Mouse (Mus musculus) CH12.LX (cell line): ENCODE measurements around the gene Jarid2. TPM values are rescaled to one million over a fixed set of nuclear protein-coding genes. Genes with fewer than 3 reads are reported as not detected.

Source experiments
- DNase-seq: peaks from one replicate; pipeline ENCODE4 v3.0.0-alpha.2; 2013; ENCODE audit errors: extremely low read depth
- H3K27ac ChIP-seq: 2 replicates; pipeline ENCODE4 v1.5.1; 2012; ENCODE audit warnings: low read depth, mild to moderate bottlenecking, control low read depth, moderate library complexity; ENCODE audit not compliant: insufficient read depth
- H3K27me3 ChIP-seq: replicated peaks from 2 replicates; pipeline ENCODE3; 2012; ENCODE audit warnings: inconsistent platforms
- H3K36me3 ChIP-seq, 2 experiments: replicated peaks in 1 of 2; 2 replicates each; pipeline versions ENCODE3 to v1.6.1; 2012; ENCODE audit warnings: inconsistent platforms in 1 of 2, low read length in 1 of 2, mild to moderate bottlenecking in 1 of 2, mixed read lengths in 1 of 2, moderate library complexity in 1 of 2; ENCODE audit not compliant: control insufficient read depth in 1 of 2, insufficient read depth in 1 of 2
- H3K4me1 ChIP-seq, 2 experiments: 2 replicates each; pipeline ENCODE4 v1.6.1; 2012; ENCODE audit warnings: inconsistent platforms in 1 of 2, moderate library complexity in 1 of 2; ENCODE audit not compliant: insufficient read depth in 2 of 2, control insufficient read depth in 1 of 2
- H3K4me2 ChIP-seq: 2 replicates; pipeline ENCODE4 v1.6.1; 2012; ENCODE audit warnings: low read depth, mild to moderate bottlenecking, control low read depth; ENCODE audit not compliant: poor library complexity, insufficient read depth, severe bottlenecking
- H3K4me3 ChIP-seq, 3 experiments: fragments of 150-350 bp in 1 of 3; sonication (generic) in 1 of 3; replicated peaks in 1 of 3; 2 replicates each; pipeline versions ENCODE3 to v1.5.1; 2011 to 2012; ENCODE audit warnings: low read depth in 2 of 3, low read length in 2 of 3, mild to moderate bottlenecking in 2 of 3, moderate library complexity in 2 of 3, control low read depth in 1 of 3, improper control_type of control experiment in 1 of 3, inconsistent platforms in 1 of 3, mixed read lengths in 1 of 3; ENCODE audit not compliant: poor library complexity in 1 of 3
- H3K79me2 ChIP-seq: replicated peaks from 2 replicates; pipeline ENCODE4 v1.6.1; 2012; ENCODE audit warnings: mild to moderate bottlenecking, moderate library complexity; ENCODE audit not compliant: control insufficient read depth, poor library complexity, insufficient read depth, severe bottlenecking; ENCODE audit errors: extremely low read depth
- H3K9ac ChIP-seq: 2 replicates; pipeline ENCODE4 v1.6.1; 2012; ENCODE audit warnings: low read depth, mild to moderate bottlenecking, control low read depth, moderate library complexity; ENCODE audit not compliant: insufficient read depth
- H3K9me3 ChIP-seq: replicated peaks from 2 replicates; pipeline ENCODE3; 2012; ENCODE audit warnings: low read length, inconsistent platforms, mixed read lengths
- BHLHE40 ChIP-seq: IDR thresholded peaks from 2 replicates; pipeline ENCODE4 v1.6.1; 2011; ENCODE audit warnings: mild to moderate bottlenecking, low read depth, low read length, improper control_type of control experiment
- CHD2 ChIP-seq: IDR thresholded peaks from 2 replicates; pipeline ENCODE4 v1.6.1; 2011; ENCODE audit warnings: low read length, improper control_type of control experiment
- CTCF ChIP-seq, 2 experiments: IDR thresholded peaks in 1 of 2; conservative IDR thresholded peaks in 1 of 2; 2 replicates each; pipeline ENCODE4 v1.5.1; 2011 to 2012; ENCODE audit warnings: low read depth in 2 of 2, low read length in 2 of 2, improper control_type of control experiment in 1 of 2, inconsistent platforms in 1 of 2, mild to moderate bottlenecking in 1 of 2, moderate library complexity in 1 of 2
- E2F4 ChIP-seq: IDR thresholded peaks from 2 replicates; pipeline ENCODE4 v1.6.1; 2011; ENCODE audit warnings: low read depth, low read length, improper control_type of control experiment; ENCODE audit not compliant: insufficient replicate concordance
- ETS1 ChIP-seq: conservative IDR thresholded peaks from 2 replicates; pipeline ENCODE4 v1.6.1; 2012; ENCODE audit warnings: low read depth, mild to moderate bottlenecking, inconsistent platforms, low read length, improper control_type of control experiment, moderate library complexity
- IRF4 ChIP-seq: IDR thresholded peaks from 2 replicates; pipeline ENCODE4 v1.6.1; 2014; ENCODE audit warnings: low read depth, mild to moderate bottlenecking, inconsistent platforms, low read length, improper control_type of control experiment
- JUND ChIP-seq: conservative IDR thresholded peaks from 2 replicates; pipeline ENCODE4 v1.6.1; 2011; ENCODE audit warnings: low read depth, low read length, improper control_type of control experiment
- KAT2A ChIP-seq: IDR thresholded peaks from 2 replicates; pipeline ENCODE4 v1.6.1; 2012; ENCODE audit warnings: low read length, improper control_type of control experiment, inconsistent platforms; ENCODE audit not compliant: insufficient replicate concordance
- MAZ ChIP-seq: IDR thresholded peaks from 2 replicates; pipeline ENCODE4 v1.6.1; 2012; ENCODE audit warnings: low read depth, mild to moderate bottlenecking, inconsistent platforms, low read length, improper control_type of control experiment, moderate library complexity
- MEF2A ChIP-seq: IDR thresholded peaks from 2 replicates; pipeline ENCODE4 v1.6.1; 2014; ENCODE audit warnings: low read depth, mild to moderate bottlenecking, inconsistent platforms, low read length, improper control_type of control experiment, borderline replicate concordance
- MYC ChIP-seq: IDR thresholded peaks from 2 replicates; pipeline ENCODE4 v1.6.1; 2011; ENCODE audit warnings: low read depth, mild to moderate bottlenecking, improper control_type of control experiment, low read length
- NRF1 ChIP-seq: IDR thresholded peaks from 2 replicates; pipeline ENCODE4 v1.6.1; 2014; ENCODE audit warnings: low read depth, mild to moderate bottlenecking, inconsistent platforms, low read length, improper control_type of control experiment, moderate library complexity
- PAX5 ChIP-seq: IDR thresholded peaks from 2 replicates; pipeline ENCODE4 v1.6.1; 2012; ENCODE audit warnings: low read length, inconsistent platforms, mixed read lengths
- POLR2A ChIP-seq: IDR thresholded peaks from 2 replicates; pipeline ENCODE4 v1.6.1; 2011; ENCODE audit warnings: low read depth, mild to moderate bottlenecking, improper control_type of control experiment, low read length
- SMC3 ChIP-seq: IDR thresholded peaks from 2 replicates; pipeline ENCODE4 v1.6.1; 2011; ENCODE audit warnings: low read depth, low read length, improper control_type of control experiment
- TBP ChIP-seq: conservative IDR thresholded peaks from 2 replicates; pipeline ENCODE4 v1.6.1; 2011; ENCODE audit warnings: low read depth, low read length, improper control_type of control experiment
- TCF12 ChIP-seq: IDR thresholded peaks from 2 replicates; pipeline ENCODE4 v1.6.1; 2014; ENCODE audit warnings: low read depth, mild to moderate bottlenecking, inconsistent platforms, low read length, improper control_type of control experiment
- UBTF ChIP-seq: IDR thresholded peaks from 2 replicates; pipeline ENCODE4 v1.6.1; 2012; ENCODE audit warnings: low read depth, mild to moderate bottlenecking, inconsistent platforms, low read length, improper control_type of control experiment, moderate library complexity
- USF1 ChIP-seq: IDR thresholded peaks from 2 replicates; pipeline ENCODE4 v1.6.1; 2014; ENCODE audit warnings: low read depth, mild to moderate bottlenecking, inconsistent platforms, low read length, improper control_type of control experiment
- ZC3H11A ChIP-seq: IDR thresholded peaks from 2 replicates; pipeline ENCODE4 v1.6.1; 2012; ENCODE audit warnings: low read depth, mild to moderate bottlenecking, inconsistent platforms, low read length, improper control_type of control experiment
- ZKSCAN1 ChIP-seq: IDR thresholded peaks from 2 replicates; pipeline ENCODE4 v1.6.1; 2012; ENCODE audit warnings: low read depth, inconsistent platforms, low read length, improper control_type of control experiment, borderline replicate concordance
- ZMIZ1 ChIP-seq: IDR thresholded peaks from 2 replicates; pipeline ENCODE4 v1.6.1; 2012; ENCODE audit warnings: low read depth, mild to moderate bottlenecking, inconsistent platforms, low read length, improper control_type of control experiment
- dilution Hi-C: fragments of 300-500 bp; cut with MboI; formaldehyde crosslinking; loops from 2 replicates; pipeline ENCODE4 v1.14.3; 2020; ENCODE audit warnings: low sequenced_read_pairs; ENCODE audit not compliant: extremely low pct_unique_long_range_greater_than_20kb, extremely low pct_ligation_motif_present
- in situ Hi-C: fragments of 300-500 bp; cut with MboI; formaldehyde crosslinking; loops from 3 replicates; pipeline ENCODE4 v1.14.3; 2019; ENCODE audit warnings: low sequenced_read_pairs, low pct_ligation_motif_present, low pct_unique_long_range_greater_than_20kb, mixed read lengths
- polyA plus RNA-seq: library from polyadenylated mRNA; unstranded; fragments of >175 nt; gene quantifications from 2 replicates; pipeline ENCODE4 v1.2.1, GENCODE M21; 2012; ENCODE audit warnings: low read depth; ENCODE audit not compliant: insufficient read length
- total RNA-seq, 2 experiments: library from RNA; depleted of rRNA; stranded (reverse); fragments of 300-350 nt in 1 of 2; fragments of >200 nt in 1 of 2; gene quantifications; 2 replicates each; pipeline ENCODE4 v1.2.3; 2012 to 2014

Gene Jarid2
- total and polyA plus RNA-seq, 3 experiments: 4.5 to 10.9 (median 7.8) TPM

DNA sequence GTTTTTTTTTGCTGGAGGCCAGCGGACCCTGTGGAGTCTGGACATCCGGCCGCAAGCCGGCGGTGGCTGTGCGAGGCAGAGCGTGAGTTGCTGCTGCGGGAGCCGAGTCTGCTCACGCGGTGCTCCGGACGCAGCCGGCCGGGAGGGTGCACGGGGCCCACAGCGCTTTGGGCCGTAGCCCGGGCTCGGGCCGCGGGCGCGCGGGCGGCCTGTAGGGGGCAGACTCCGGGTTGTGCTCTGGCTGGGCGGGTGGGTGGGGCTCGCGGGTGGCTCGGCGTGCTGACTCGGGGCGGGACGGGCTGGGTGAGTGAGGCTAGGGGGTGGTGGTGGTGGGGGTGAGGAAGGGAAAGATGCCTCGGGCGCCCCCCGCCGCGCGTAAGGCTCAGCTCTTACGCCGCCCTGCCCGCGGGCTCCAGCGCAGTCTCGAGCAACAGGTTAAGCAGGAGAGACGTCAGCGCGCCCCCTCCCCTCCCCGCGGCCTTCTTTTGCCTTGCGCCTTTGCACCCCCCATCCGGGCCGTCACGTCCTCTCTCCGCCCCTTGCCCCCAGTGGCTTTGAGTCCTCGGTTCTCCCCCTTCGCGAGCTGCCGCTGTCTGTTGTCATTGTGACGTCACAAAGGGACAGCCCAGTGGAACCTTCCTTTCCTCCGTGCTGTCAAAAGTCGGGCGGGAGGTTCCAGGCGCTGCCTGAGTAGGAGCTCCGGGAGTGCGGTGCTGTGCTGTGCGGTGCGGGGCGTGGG is 4.3 kb downstream of the Jarid2 start:
- Histone ChIP-seq H3K9ac (peak overlapping the region; percentile 94), H3K9me3 (no peaks in the 10 kb centered on the region), H3K36me3 (peaks cover 0 to 1% of the 10 kb centered on the region in 2 experiments), H3K27ac (no peak overlapping the region), H3K27me3 (no peaks in the 10 kb centered on the region), H3K4me2 (peak overlapping the region; percentile 93), H3K4me3 (peak overlapping the region; percentile 74 to 97 (median 90)), H3K4me1 (peaks cover 1 to 32% of the 10 kb centered on the region in 2 experiments; a peak in 3 of 4 replicates), H3K79me2 (peaks cover 25% of the 10 kb centered on the region)
- 0 out of 2 replicates have a peak, but pooled peaks have one; percentile 36 for TF ChIP-seq POLR2A
- TF ChIP-seq E2F4: no peak
- no peak for TF ChIP-seq KAT2A
- TF ChIP-seq TCF12: 0 out of 2 replicates have a peak, but pooled peaks have one; percentile 39
- TF ChIP-seq CTCF (conservative IDR thresholded peaks at IDR 0.05 in 1 of 2, IDR thresholded peaks at IDR 0.05 in 1 of 2; ENCODE audit: low read depth in 2 of 2, low read length in 2 of 2): peak in 1 of 2 experiments; percentile 51; a peak in 2 of 4 replicates
- TF ChIP-seq IRF4: no peak
- TF ChIP-seq UBTF: peak; percentile 98
- peak; percentile 40; the same call in 1 of the 2 replicates for TF ChIP-seq ETS1
- no peak for TF ChIP-seq JUND
- TF ChIP-seq MAZ: peak; percentile 35; the same call in 1 of the 2 replicates
- TF ChIP-seq USF1: no peak
- TF ChIP-seq MEF2A: no peak; the same call in 1 of the 2 replicates
- TF ChIP-seq SMC3: peak; percentile 28
- peak; percentile 66; the same call in 1 of the 2 replicates for TF ChIP-seq BHLHE40
- no peak for TF ChIP-seq PAX5
- 0 out of 2 replicates have a peak, but pooled peaks have one; percentile 22 for TF ChIP-seq TBP
- 0 out of 2 replicates have a peak, but pooled peaks have one; percentile 2 for TF ChIP-seq NRF1
- peak; percentile 83 for DNase-seq
- in situ Hi-C loops (loop anchor here (25.0 kb wide), 1 partner anchor 871 kb away; no protein-coding TSS in a partner anchor), dilution Hi-C loops (no loop called here)

DNA sequence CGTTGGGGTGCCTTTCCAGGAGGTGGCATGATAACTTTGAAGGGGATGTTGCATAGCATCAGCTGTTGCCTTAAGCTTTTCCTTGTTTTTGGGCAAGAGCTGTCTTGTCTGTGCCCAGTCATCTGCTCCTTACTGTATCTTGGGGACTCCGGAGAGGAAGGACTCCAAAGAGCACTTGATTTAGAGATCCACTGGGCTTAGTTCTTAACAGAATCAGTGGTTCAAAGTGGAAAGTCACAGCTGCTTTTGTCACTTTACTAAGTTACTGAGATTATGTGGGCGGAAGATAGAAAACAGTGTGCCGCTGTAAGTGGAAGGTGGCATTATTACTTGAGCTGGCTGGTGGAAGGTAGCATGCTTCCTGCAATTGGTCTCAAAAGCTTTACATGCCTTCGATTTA is 5.2 kb downstream of the Jarid2 start:
- no peak overlapping the region for H3K27ac ChIP-seq
- no peak overlapping the region for H3K4me3 ChIP-seq
- H3K4me1 ChIP-seq: peaks cover 2 to 23% of the 10 kb centered on the region in 2 experiments; a peak in 2 of 4 replicates
- peaks cover 25% of the 10 kb centered on the region for H3K79me2 ChIP-seq
- DNase-seq: no peak
- in situ Hi-C loops (loop anchor here (25.0 kb wide), 1 partner anchor 872 kb away; no protein-coding TSS in a partner anchor), dilution Hi-C loops (no loop called here)
- peaks cover 0 to 6% of the 10 kb centered on the region in 2 experiments for H3K36me3 ChIP-seq
- H3K9me3 ChIP-seq: no peaks in the 10 kb centered on the region
- peak overlapping the region; percentile 64; the same call in 1 of the 2 replicates for H3K4me2 ChIP-seq
- no peaks in the 10 kb centered on the region for H3K27me3 ChIP-seq
- H3K9ac ChIP-seq: peak overlapping the region; percentile 15; the same call in 1 of the 2 replicates
- no peak for TF ChIP-seq CHD2
- TF ChIP-seq ETS1: no peak
- TF ChIP-seq NRF1: no peak
- TF ChIP-seq ZKSCAN1: no peak
- no peak for TF ChIP-seq IRF4
- TF ChIP-seq JUND: no peak
- TF ChIP-seq ZMIZ1: no peak
- TF ChIP-seq CTCF (conservative IDR thresholded peaks at IDR 0.05 in 1 of 2, IDR thresholded peaks at IDR 0.05 in 1 of 2; ENCODE audit: low read depth in 2 of 2, low read length in 2 of 2): no peak
- no peak for TF ChIP-seq ZC3H11A
- no peak for TF ChIP-seq MYC
